Mouse (Mus musculus): ENCODE measurements around the gene Alk. TPM values are rescaled to one million over a fixed set of nuclear protein-coding genes. Genes with fewer than 3 reads are reported as not detected.

The Alk gene
- polyA plus RNA-seq, 1 experiment from 2014 or later = 0.11 TPM

DNA sequence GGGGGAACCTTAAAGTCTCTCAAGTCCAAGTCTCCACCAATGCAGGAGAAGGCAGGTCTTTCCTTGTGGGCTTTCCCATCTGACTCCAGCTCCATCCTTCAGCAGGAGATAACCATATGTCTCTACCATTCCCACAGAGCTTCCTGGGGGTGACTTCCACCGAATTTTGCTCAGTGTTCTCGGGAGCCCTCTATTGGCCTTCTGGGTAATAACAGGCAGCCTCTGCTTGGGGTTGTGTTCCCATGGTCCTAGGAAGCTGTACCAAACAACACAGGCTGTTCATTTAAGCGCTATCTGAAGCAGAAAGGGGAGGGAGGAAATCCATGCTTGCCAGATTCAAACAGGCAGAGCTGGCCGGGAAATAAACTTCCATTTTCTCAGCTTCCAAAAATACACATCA lies 82.0 kb downstream of the Alk start:
- ATAC-seq (replicated peaks; ENCODE audit: low FRiP score, low read depth) = no peak

DNA sequence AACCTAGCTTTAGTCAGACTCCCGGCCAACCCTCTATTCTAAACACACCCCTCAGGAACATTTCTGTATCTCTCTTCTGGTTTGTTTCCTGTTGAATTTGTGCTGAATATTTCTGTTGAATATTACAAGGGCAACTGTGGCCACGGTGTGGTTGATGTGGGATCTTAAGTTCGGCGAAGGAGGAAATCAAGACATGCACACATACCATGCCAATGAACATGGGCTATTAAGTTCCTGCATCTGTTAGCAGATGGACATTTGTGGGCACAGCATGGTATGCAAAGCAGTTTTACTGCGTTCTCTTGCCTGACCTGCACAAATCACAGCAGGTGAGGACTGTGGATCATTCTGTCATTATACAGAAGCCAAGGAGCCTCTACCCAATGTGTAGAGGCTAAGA lies 83.1 kb downstream of the Alk start:
- WGBS = 77% methylated on average over 5 of the region's 5 CpGs
- no peak for TF ChIP-seq CTCF (IDR thresholded peaks at IDR 0.05; ENCODE audit: low read depth)
- DNase-seq (ENCODE audit: low spot score) (no peak), ATAC-seq (replicated peaks; ENCODE audit: low FRiP score, low read depth) (no peak)
- Histone ChIP-seq H3K36me3 (ENCODE audit: insufficient read depth, low read length) (no peaks in the 10 kb centered on the region), H3K9me3 (replicated peaks; ENCODE audit: low read length) (no peaks in the 10 kb centered on the region), H3K27ac (no peak overlapping the region), H3K4me2 (ENCODE audit: low read length) (no peak overlapping the region), H3K4me3 (replicated peaks; ENCODE audit: low read depth, low read length) (no peak overlapping the region), H3K9ac (ENCODE audit: low read depth, low read length) (no peak overlapping the region), H3K4me1 (replicated peaks; ENCODE audit: insufficient read depth, low read length) (no peaks in the 10 kb centered on the region), H3K27me3 (ENCODE audit: insufficient read depth, low read length) (no peaks in the 10 kb centered on the region)

More for the DNA sequence above, 82.0 kb downstream of the Alk start:
- DNase-seq (ENCODE audit: low spot score) = peak; percentile 69
- 10% methylated on average over 4 of the region's 4 CpGs for WGBS
- H3K9ac ChIP-seq (ENCODE audit: low read depth, low read length) = no peak overlapping the region
- no peaks in the 10 kb centered on the region for H3K9me3 ChIP-seq (replicated peaks; ENCODE audit: low read length)
- no peaks in the 10 kb centered on the region for H3K4me1 ChIP-seq (replicated peaks; ENCODE audit: insufficient read depth, low read length)
- no peaks in the 10 kb centered on the region for H3K36me3 ChIP-seq (ENCODE audit: insufficient read depth, low read length)
- no peak overlapping the region for H3K4me3 ChIP-seq (replicated peaks; ENCODE audit: low read depth, low read length)
- no peak overlapping the region for H3K27ac ChIP-seq
- TF ChIP-seq CTCF (IDR thresholded peaks at IDR 0.05; ENCODE audit: low read depth) = peak; percentile 75
- no peaks in the 10 kb centered on the region for H3K27me3 ChIP-seq (ENCODE audit: insufficient read depth, low read length)
- H3K4me2 ChIP-seq (ENCODE audit: low read length) = no peak overlapping the region

DNA sequence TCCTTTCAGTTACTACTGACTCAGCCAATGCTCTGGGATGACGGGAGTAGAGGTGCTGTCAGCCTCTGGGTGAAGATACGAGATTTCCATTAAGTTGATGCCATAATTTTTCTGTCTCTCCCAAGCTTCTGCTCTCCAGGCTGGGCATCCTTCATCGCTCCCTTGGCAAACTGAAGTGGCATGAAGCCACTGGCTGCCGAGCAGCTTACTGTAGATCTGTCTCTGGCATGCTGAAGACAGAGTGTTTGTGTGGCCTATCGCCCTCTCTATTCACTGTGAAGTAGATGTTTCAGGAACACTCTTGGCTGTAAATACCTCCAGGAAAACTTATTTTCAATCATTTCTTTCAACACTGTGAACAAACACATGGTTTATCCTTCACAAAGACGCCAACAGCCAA lies 93.7 kb downstream of the Alk start:
- Histone ChIP-seq H3K27me3 (ENCODE audit: insufficient read depth, low read length) (no peaks in the 10 kb centered on the region), H3K36me3 (ENCODE audit: insufficient read depth, low read length) (no peaks in the 10 kb centered on the region), H3K4me2 (ENCODE audit: low read length) (no peak overlapping the region), H3K4me1 (replicated peaks; ENCODE audit: insufficient read depth, low read length) (no peaks in the 10 kb centered on the region), H3K4me3 (replicated peaks; ENCODE audit: low read depth, low read length) (no peak overlapping the region), H3K27ac (no peak overlapping the region), H3K9ac (ENCODE audit: low read depth, low read length) (no peak overlapping the region), H3K9me3 (replicated peaks; ENCODE audit: low read length) (no peaks in the 10 kb centered on the region)
- ATAC-seq (replicated peaks; ENCODE audit: low FRiP score, low read depth) = no peak
- WGBS = 71% methylated on average over 6 of the region's 6 CpGs
- no peak for DNase-seq (ENCODE audit: low spot score)
- TF ChIP-seq CTCF (IDR thresholded peaks at IDR 0.05; ENCODE audit: low read depth) = no peak

DNA sequence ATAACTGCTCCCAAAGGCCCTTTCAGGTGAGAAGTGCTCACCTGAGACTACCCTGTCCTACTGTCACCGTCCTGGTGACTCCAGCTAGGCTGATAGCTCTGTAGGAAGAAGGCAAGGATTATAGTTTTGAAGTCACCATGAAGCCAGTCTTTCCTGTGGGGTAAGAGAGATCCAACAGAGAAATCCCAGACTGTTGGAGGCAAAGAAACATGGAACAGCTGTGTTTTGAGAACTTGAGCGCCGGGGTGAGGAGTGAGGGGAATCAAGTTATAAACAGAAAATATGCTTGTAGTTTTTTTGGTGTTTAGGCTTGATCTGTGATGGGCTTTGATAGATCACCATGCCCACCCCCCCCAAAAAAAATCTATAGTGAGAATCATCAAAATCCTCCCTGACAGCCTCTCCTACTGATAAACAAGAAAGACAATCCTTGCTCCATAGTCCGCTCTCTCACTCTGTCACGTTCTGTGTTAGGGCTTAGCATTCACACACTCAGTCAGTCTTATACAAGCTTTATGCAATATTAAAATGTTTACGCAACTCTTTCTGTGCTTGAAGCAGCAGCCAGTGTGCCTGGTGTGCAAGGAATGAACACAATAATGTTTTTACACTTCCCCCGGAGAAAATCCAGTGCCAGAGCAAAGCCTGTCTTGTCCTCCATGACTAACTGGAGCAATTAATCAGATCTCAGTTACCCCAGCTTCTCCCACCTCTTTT lies 95.6 kb downstream of the Alk start:
- no peaks in the 10 kb centered on the region for H3K9me3 ChIP-seq (replicated peaks; ENCODE audit: low read length)
- no peak overlapping the region for H3K9ac ChIP-seq (ENCODE audit: low read depth, low read length)
- H3K27ac ChIP-seq = no peak overlapping the region
- H3K27me3 ChIP-seq (ENCODE audit: insufficient read depth, low read length) = no peaks in the 10 kb centered on the region
- H3K4me1 ChIP-seq (replicated peaks; ENCODE audit: insufficient read depth, low read length) = no peaks in the 10 kb centered on the region
- DNase-seq (ENCODE audit: low spot score) (no peak), ATAC-seq (replicated peaks; ENCODE audit: low FRiP score, low read depth) (no peak)
- WGBS = 75% methylated on average over 7 of the region's 7 CpGs
- H3K4me3 ChIP-seq (replicated peaks; ENCODE audit: low read depth, low read length) = no peak overlapping the region
- H3K4me2 ChIP-seq (ENCODE audit: low read length) = no peak overlapping the region
- TF ChIP-seq CTCF (IDR thresholded peaks at IDR 0.05; ENCODE audit: low read depth) = no peak
- H3K36me3 ChIP-seq (ENCODE audit: insufficient read depth, low read length) = no peaks in the 10 kb centered on the region

DNA sequence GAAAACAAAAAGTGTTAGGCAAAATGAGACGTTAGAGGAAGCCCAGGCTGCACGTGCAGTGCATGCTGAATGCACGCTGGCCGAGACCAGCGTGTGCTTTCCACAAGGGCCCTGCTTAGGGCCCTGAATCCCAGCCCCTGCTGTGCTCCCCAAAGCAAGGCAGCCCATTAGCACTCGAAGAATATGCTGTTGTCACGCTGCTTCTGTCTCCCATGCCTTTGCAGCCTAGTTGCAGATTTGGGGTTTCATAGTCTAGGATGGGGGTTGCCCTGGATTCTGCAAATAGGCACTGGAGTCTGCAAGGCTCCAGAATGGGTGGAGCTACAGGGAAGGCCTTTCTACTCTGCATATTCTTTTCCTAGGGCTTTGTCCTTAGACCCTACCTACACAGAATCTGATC lies 99.2 kb downstream of the Alk start:
- WGBS = 71% methylated on average over 7 of the region's 7 CpGs
- Histone ChIP-seq H3K27ac (no peak overlapping the region), H3K27me3 (ENCODE audit: insufficient read depth, low read length) (no peaks in the 10 kb centered on the region), H3K9me3 (replicated peaks; ENCODE audit: low read length) (no peaks in the 10 kb centered on the region), H3K4me2 (ENCODE audit: low read length) (no peak overlapping the region), H3K4me3 (replicated peaks; ENCODE audit: low read depth, low read length) (no peak overlapping the region), H3K9ac (ENCODE audit: low read depth, low read length) (no peak overlapping the region), H3K36me3 (ENCODE audit: insufficient read depth, low read length) (no peaks in the 10 kb centered on the region), H3K4me1 (replicated peaks; ENCODE audit: insufficient read depth, low read length) (no peaks in the 10 kb centered on the region)
- TF ChIP-seq CTCF (IDR thresholded peaks at IDR 0.05; ENCODE audit: low read depth) = no peak
- no peak for DNase-seq (ENCODE audit: low spot score)
- no peak for ATAC-seq (replicated peaks; ENCODE audit: low FRiP score, low read depth)

DNA sequence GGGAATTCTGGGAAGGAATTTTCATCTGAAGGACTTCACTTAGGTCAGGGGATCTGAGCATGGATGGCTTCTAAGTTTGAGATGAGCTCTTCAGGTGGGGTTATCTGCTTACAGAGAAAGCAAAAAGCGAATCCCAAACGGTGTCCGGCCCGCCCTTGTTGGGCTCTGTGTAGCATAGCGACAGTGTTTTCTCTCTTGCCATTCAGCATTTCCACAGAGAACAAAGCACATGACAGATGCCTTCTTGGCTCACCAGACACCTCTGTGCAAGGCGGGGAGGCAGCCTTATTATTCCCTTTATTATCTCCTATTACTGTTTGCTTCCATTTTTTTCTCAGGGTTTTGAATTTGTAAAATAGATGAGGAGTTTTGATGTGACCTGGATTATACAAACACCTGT lies 99.8 kb downstream of the Alk start:
- no peak for ATAC-seq (replicated peaks; ENCODE audit: low FRiP score, low read depth)

DNA sequence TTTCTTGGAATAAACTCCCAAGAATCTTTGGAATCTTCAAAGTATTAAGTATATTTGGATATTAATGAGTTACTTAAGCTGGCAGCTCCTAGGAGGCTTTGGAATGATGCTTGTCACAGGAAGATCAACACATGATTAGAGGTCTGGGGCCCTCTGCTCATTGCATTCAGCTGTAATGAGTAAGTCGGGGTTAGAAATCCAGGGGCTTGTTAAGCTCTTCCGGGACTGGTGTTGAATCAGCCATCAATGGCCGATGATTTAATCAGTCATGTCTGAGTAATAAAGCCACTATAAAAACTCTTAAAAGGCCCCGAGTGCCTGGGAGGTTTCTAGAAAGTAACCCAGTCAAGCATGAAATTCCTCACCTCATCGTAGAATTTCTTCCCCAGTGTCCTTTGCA lies 109.0 kb downstream of the Alk start:
- no peak overlapping the region for H3K9ac ChIP-seq (ENCODE audit: low read depth, low read length)
- no peaks in the 10 kb centered on the region for H3K4me1 ChIP-seq (replicated peaks; ENCODE audit: insufficient read depth, low read length)
- 43% methylated on average over 5 of the region's 5 CpGs for WGBS
- no peak for DNase-seq (ENCODE audit: low spot score)
- TF ChIP-seq CTCF (IDR thresholded peaks at IDR 0.05; ENCODE audit: low read depth) = no peak
- ATAC-seq (replicated peaks; ENCODE audit: low FRiP score, low read depth) = no peak
- H3K27me3 ChIP-seq (ENCODE audit: insufficient read depth, low read length) = no peaks in the 10 kb centered on the region
- H3K4me3 ChIP-seq (replicated peaks; ENCODE audit: low read depth, low read length) = no peak overlapping the region
- H3K4me2 ChIP-seq (ENCODE audit: low read length) = no peak overlapping the region
- no peaks in the 10 kb centered on the region for H3K36me3 ChIP-seq (ENCODE audit: insufficient read depth, low read length)
- no peak overlapping the region for H3K27ac ChIP-seq
- H3K9me3 ChIP-seq (replicated peaks; ENCODE audit: low read length) = no peaks in the 10 kb centered on the region

More for the DNA sequence above, 99.8 kb downstream of the Alk start:
- Histone ChIP-seq H3K9me3 (replicated peaks; ENCODE audit: low read length) (no peaks in the 10 kb centered on the region), H3K36me3 (ENCODE audit: insufficient read depth, low read length) (no peaks in the 10 kb centered on the region), H3K27me3 (ENCODE audit: insufficient read depth, low read length) (no peaks in the 10 kb centered on the region), H3K4me2 (ENCODE audit: low read length) (no peak overlapping the region), H3K4me1 (replicated peaks; ENCODE audit: insufficient read depth, low read length) (no peaks in the 10 kb centered on the region), H3K4me3 (replicated peaks; ENCODE audit: low read depth, low read length) (no peak overlapping the region), H3K9ac (ENCODE audit: low read depth, low read length) (no peak overlapping the region), H3K27ac (no peak overlapping the region)
- TF ChIP-seq CTCF (IDR thresholded peaks at IDR 0.05; ENCODE audit: low read depth) = no peak
- no peak for DNase-seq (ENCODE audit: low spot score)
- 86% methylated on average over 6 of the region's 6 CpGs for WGBS

Measured in kidney, postnatal 0 days (tissue).